Mouse (Mus musculus) lung, adult 2 months (tissue): ENCODE data around the gene Olfr213.

ENCODE experiments used
- CTCF ChIP-seq: fragments of 200-500 bp; IDR thresholded peaks from 2 replicates; pipeline ENCODE4 v1.5.1; 2011; ENCODE audit warnings: mild to moderate bottlenecking, low read length, control low read depth; ENCODE audit not compliant: insufficient read depth
- POLR2A ChIP-seq: fragments of 200-500 bp; IDR thresholded peaks from 2 replicates; pipeline ENCODE4 v1.6.1; 2011; ENCODE audit warnings: low read depth, mild to moderate bottlenecking, control low read depth, low read length, borderline replicate concordance; ENCODE audit errors: extremely low read depth

DNA sequence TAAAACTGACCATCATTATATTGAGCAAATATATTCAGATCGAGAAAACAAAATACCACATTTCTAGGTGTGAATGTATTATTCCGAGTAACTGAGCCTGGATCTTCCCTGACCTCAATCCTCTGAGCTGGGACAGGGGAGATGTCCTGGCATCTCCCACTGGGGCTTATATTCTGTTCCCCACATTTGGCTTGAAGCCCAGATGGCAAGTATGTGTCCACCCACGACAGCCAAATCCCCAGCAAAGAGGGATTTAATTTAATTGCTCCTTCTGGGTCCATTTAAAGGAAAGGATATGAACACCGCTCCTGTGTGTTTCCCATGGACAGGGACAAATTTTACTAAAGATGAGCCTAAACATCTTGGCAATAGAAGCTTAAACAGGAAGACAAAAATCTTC, 49.5 kb upstream of the Olfr213 start, which contains the start of gene Olfr211:
- TF ChIP-seq POLR2A (no peak), CTCF (no peak)
